Mouse (Mus musculus) stomach, embryonic 14.5 days (tissue): ENCODE measurements at regions not wholly inside any gene's neighbourhood (a gene's known extent, or its start where the extent isn't known, plus 50 kb on each side); places are given as distances from the start of the nearest gene placed in this dataset.

Experiments used
- ATAC-seq: fragments of 200-750 bp; cut with Nextera tagmentation; 2 replicates; pipeline ENCODE4 v1.8.0; 2017; ENCODE audit warnings: low read depth, moderate TSS enrichment; ENCODE audit not compliant: insufficient number of reproducible peaks, insufficient read depth, low FRiP score
- H3K27ac ChIP-seq: fragments of 300-500 bp; sonication (generic); 2 replicates; pipeline ENCODE4 v1.5.1; 2014; ENCODE audit warnings: mild to moderate bottlenecking, low read length, moderate library complexity, mixed read lengths
- H3K27me3 ChIP-seq: fragments of 300-500 bp; sonication (generic); 2 replicates; pipeline ENCODE4 v1.6.1; 2014; ENCODE audit warnings: low read length, control low read depth, mixed read lengths; ENCODE audit not compliant: control insufficient read depth, insufficient read depth
- H3K36me3 ChIP-seq: fragments of 300-500 bp; sonication (generic); 2 replicates; pipeline ENCODE4 v1.6.1; 2014; ENCODE audit warnings: mild to moderate bottlenecking, control low read depth, low read length, moderate library complexity, mixed read lengths; ENCODE audit not compliant: control insufficient read depth, insufficient read depth
- H3K4me1 ChIP-seq: fragments of 300-500 bp; sonication (generic); 2 replicates; pipeline ENCODE4 v1.6.1; 2014; ENCODE audit warnings: low read length, control low read depth, mixed read lengths; ENCODE audit not compliant: control insufficient read depth, insufficient read depth
- H3K4me2 ChIP-seq: fragments of 300-500 bp; sonication (generic); replicated peaks from 2 replicates; pipeline ENCODE4 v1.6.1; 2014; ENCODE audit warnings: low read depth, low read length, control low read depth
- H3K4me3 ChIP-seq: fragments of 300-500 bp; sonication (generic); 2 replicates; pipeline ENCODE4 v1.5.1; 2014; ENCODE audit warnings: low read depth, low read length, control low read depth
- H3K9ac ChIP-seq: fragments of 300-500 bp; sonication (generic); replicated peaks from 2 replicates; pipeline ENCODE4 v1.6.1; 2014; ENCODE audit warnings: low read depth, mild to moderate bottlenecking, control low read depth, low read length, moderate library complexity, mixed read lengths
- H3K9me3 ChIP-seq: fragments of 300-500 bp; sonication (generic); 2 replicates; pipeline ENCODE4 v1.6.1; 2016; ENCODE audit warnings: low read depth, low read length, control low read depth; ENCODE audit not compliant: control insufficient read depth
- WGBS: fragments of 180-500 bp; shearing (Covaris S2); extraction: QIAGEN DNeasy Blood & Tissue Kit; methylation state at CpG from one replicate; pipeline ENCODE4 v1.1.7; 2014; 5-methylcytosine and 5-hydroxymethylcytosine counted together

DNA sequence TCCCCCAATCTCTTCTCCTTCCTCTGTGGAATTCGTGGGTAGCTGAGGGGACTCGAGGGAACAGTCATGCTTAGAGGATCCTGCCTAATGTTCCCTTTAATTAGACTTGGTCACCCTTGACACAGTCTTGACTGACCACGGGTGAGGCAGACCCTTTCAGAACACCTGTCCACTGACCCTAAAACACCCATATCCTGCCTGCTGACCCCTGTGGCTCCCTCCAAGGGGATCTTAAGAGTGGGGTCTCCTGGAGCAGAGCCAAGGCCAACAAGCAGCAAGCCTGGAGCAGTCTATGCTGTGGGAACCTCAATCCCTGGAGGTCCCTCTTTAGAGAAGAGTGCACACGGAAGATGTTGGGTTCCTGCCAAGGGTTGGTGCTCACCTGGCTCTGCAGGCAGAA, 89.5 kb downstream of the 1810010D01Rik start:
- H3K27me3 ChIP-seq: no peaks in the 10 kb centered on the region
- no peaks in the 10 kb centered on the region for H3K4me1 ChIP-seq
- no peaks in the 10 kb centered on the region for H3K9me3 ChIP-seq
- H3K27ac ChIP-seq: no peak overlapping the region
- ATAC-seq: no peak
- H3K9ac ChIP-seq: no peak overlapping the region
- H3K4me3 ChIP-seq: no peak overlapping the region
- no peak overlapping the region for H3K4me2 ChIP-seq
- WGBS: 65% methylated on average over 4 of the region's 4 CpGs
- H3K36me3 ChIP-seq: no peaks in the 10 kb centered on the region

DNA sequence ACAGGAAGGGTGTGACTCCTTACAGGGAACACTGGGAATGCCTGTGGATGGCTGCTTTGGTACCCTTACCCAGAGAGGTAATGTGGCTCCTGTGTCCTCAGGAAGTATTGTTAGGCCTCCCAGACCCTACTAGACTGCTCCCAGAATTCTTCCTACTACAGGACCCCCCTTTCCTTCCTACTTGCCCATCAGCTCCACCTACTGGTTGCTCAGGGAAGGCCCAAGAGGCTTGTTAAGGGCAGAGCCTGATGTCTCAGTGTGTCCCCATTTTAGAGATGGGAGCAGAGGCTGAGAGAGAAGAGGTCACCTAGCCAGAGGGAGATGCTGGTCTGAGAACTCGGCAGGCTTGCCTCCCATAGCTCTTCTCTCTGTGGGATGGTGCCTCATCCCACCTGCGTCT, 93.3 kb downstream of the 1810010D01Rik start:
- H3K27ac ChIP-seq: no peak overlapping the region
- H3K36me3 ChIP-seq: no peaks in the 10 kb centered on the region
- WGBS: 76% methylated on average over 2 of the region's 2 CpGs
- H3K9me3 ChIP-seq: no peaks in the 10 kb centered on the region
- peaks cover 11% of the 10 kb centered on the region for H3K4me1 ChIP-seq
- no peaks in the 10 kb centered on the region for H3K27me3 ChIP-seq
- ATAC-seq: no peak
- no peak overlapping the region for H3K4me2 ChIP-seq
- H3K9ac ChIP-seq: no peak overlapping the region
- H3K4me3 ChIP-seq: no peak overlapping the region

DNA sequence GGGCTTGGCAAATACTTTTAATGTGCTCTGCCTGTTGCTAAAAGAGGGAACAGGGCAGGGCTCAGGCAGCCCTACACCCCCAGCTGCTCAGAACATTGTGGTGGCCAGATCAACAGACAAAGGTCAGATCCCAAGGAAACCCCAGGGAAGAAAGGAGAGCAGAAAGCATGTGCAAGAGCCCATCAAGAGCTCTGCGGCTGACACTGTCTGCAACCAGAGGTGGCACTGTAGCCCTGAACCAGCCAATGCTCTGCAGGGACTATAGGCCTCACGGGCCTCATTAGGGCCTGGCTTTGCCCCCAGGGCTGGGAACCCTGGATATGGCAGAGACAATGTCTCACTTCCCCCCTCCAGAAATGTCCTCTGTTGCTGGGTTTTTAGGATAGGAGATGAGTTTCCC, 93.8 kb downstream of the 1810010D01Rik start:
- Histone ChIP-seq H3K27me3 (no peaks in the 10 kb centered on the region), H3K27ac (no peak overlapping the region), H3K9me3 (no peaks in the 10 kb centered on the region), H3K36me3 (no peaks in the 10 kb centered on the region), H3K9ac (no peak overlapping the region), H3K4me1 (peaks cover 11% of the 10 kb centered on the region), H3K4me3 (no peak overlapping the region), H3K4me2 (no peak overlapping the region)
- no peak for ATAC-seq
- WGBS: 54% methylated on average over 2 of the region's 2 CpGs

DNA sequence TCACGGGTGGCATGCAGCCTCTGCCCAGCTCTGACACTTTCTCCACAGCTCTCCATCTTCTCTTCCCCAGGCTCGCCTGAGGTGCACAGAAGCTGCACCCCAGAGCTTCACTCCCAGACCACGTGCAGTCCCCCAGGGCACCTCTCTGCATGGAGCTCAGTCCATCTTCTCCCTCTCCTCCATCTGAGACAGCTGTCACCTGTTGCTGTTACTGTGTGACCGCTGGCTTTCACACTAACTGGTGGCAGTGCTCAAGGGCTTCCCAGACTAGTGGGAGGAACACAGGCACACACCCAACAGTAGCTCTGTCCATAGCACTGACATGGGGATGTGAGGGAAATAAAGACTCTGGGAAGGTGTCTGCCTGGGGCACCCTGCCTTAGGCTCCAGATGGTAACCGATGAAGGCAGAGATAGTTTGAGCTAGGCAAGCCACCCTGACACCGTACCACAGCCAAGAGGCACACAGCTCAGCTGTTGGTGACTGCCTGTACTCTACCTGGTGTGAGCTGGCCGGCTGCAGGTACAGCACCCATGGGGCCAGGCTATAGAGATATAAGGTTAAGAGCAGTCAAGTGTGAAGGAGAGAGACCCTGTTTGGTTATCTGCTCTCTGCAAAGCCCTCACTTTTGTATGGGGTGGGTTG, 94.9 kb downstream of the 1810010D01Rik start:
- no peak overlapping the region for H3K9ac ChIP-seq
- H3K4me1 ChIP-seq: peaks cover 11% of the 10 kb centered on the region
- no peaks in the 10 kb centered on the region for H3K27me3 ChIP-seq
- H3K27ac ChIP-seq: no peak overlapping the region
- H3K36me3 ChIP-seq: no peaks in the 10 kb centered on the region
- WGBS: 70% methylated on average over 7 of the region's 7 CpGs
- H3K4me2 ChIP-seq: no peak overlapping the region
- no peak overlapping the region for H3K4me3 ChIP-seq
- H3K9me3 ChIP-seq: no peaks in the 10 kb centered on the region
- ATAC-seq: no peak

DNA sequence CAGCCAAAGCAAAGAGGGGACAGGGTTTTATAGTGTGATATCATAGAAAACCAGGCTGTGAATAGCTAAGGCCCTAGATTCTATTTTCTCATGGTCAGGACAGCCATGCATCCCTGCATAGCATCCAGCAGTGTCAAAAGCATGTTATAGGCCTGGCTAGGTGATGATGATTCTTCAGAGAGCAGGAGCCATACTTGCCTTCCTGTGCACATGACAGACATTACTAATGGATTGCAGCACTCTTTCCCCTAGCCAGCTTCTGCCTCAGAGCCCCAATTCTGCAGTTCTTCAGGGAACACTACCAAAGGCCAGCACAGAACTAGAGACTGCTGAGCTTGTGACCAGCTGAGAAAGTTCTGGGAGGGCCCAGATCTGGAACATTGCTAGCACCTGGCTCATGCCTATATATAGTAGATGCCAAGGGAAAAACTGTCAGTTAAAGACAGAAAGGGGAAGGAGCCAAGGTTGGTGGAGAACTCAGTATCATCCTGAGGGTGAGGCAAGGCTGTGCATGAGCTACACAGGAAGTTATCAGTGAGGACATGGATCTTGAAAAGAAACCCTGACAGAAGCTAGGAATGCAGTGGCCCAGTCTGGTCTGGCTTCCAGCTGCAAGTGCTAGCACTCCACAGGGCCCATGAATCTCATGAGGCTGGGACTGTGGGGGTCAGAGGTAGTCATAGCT, 95.6 kb downstream of the 1810010D01Rik start:
- H3K36me3 ChIP-seq: no peaks in the 10 kb centered on the region
- peaks cover 11% of the 10 kb centered on the region for H3K4me1 ChIP-seq
- no peak overlapping the region for H3K4me2 ChIP-seq
- H3K27me3 ChIP-seq: no peaks in the 10 kb centered on the region
- ATAC-seq: no peak
- H3K9ac ChIP-seq: no peak overlapping the region
- peak overlapping the region; percentile 80; the same call in 1 of the 2 replicates for H3K27ac ChIP-seq
- no peak overlapping the region for H3K4me3 ChIP-seq
- H3K9me3 ChIP-seq: no peaks in the 10 kb centered on the region

DNA sequence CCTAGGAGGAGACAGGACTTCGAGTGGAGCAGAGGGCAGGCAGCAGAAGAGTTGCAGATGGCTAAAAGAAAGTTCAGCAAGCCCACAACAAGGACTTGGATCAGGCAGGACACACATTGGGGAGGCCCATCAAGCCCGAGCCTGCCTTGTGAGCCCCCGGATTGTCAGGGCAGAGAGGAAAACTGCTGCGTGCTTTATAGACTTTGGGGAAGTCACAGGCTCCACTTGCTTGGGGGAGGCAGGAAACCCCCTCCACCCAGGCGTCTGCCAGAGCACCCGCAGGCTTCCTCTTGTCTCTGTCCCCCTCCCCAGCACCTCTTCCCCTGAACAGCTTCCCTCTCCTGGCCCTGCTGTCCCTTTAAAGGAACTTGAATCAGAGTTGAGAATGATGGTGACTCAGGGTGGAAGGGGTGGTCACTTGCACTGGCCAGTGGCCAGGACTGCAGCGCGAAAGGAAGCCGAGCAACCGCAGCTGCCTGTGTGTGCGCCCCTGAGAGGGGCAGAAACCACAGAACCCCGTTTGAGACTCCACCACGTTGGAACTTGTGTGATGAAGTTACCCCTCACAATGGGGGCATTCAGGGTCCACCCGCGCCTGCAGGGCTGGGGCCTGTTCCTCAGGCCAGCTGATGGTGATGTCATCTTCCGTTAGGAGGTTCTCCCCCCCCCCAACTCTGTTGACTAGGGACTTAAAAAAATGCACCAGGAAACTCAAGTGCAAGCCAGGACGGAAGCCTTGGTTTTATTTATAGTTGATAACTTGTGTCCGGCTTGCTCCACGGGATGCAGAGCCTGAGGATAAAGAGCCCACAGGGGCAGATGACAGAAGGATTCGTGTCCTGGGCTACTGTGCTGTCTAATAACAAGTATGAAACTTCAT, 96.4 kb downstream of the 1810010D01Rik start:
- Histone ChIP-seq H3K4me2 (peak overlapping the region; percentile 28), H3K9ac (no peak overlapping the region), H3K36me3 (no peaks in the 10 kb centered on the region), H3K4me3 (no peak overlapping the region), H3K9me3 (no peaks in the 10 kb centered on the region), H3K4me1 (peaks cover 11% of the 10 kb centered on the region), H3K27me3 (no peaks in the 10 kb centered on the region), H3K27ac (peak overlapping the region; percentile 80)
- 26% methylated on average over 20 of the region's 20 CpGs for WGBS
- ATAC-seq: peak; percentile 62; the same call in 1 of the 2 replicates

DNA sequence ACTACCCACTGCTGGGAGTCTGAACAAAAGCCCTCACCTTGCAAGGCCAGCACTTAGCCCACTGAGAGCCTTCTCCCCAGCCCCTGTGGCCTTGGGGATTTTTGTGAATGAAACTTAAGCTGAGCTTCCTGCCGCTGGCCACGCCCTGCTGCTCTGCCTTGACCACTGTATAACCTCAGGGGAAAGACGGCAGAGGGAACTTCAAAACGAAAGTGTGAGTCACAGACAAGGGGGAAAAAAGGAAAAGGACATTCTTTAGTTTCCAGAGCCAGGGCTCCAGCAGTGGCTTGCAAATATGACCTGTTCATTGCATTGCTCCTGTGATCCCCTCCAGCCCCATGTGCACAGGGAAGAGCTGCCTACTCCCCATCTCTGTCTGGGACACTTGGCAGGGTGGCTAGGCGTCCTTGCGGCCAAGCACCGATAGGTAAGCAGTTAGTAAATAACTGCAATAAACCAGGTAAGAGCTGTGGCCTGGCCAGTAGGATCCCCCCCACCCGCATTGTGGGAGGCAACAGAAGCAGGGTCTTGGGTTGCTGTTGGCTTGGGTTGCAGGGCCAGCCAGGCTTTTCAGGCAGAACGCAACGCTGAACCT, 97.2 kb downstream of the 1810010D01Rik start:
- Histone ChIP-seq H3K9ac (no peak overlapping the region), H3K4me3 (no peak overlapping the region), H3K36me3 (no peaks in the 10 kb centered on the region), H3K27me3 (no peaks in the 10 kb centered on the region), H3K4me2 (peak overlapping the region; percentile 28; the same call in 1 of the 2 replicates), H3K27ac (peak overlapping the region; percentile 80), H3K4me1 (peaks cover 11% of the 10 kb centered on the region), H3K9me3 (no peaks in the 10 kb centered on the region)
- ATAC-seq: 0 out of 2 replicates have a peak, but pooled peaks have one; percentile 24
- 23% methylated on average over 10 of the region's 10 CpGs for WGBS

DNA sequence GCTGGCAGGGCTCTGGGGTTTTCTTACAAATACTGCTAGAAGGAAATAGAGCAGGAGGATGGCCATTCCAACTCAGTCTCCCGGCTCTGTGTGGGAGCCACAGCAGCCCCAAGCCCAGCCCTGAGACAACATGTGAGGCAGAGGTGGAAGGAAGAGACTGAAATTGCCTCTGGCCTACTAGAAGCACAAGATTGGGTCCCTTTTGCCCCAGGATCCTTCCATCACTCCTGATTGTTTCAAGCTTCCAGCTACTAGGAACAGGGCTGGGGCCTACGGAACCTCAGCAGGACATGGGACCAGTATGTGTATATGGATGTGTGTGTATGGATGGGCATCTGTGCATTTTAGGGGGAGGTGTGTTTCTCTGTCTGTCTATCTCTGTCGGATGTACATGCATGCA, 97.9 kb downstream of the 1810010D01Rik start:
- Histone ChIP-seq H3K4me3 (no peak overlapping the region), H3K4me1 (peaks cover 11% of the 10 kb centered on the region), H3K27ac (peak overlapping the region; percentile 80; the same call in 1 of the 2 replicates), H3K9ac (no peak overlapping the region), H3K9me3 (no peaks in the 10 kb centered on the region), H3K4me2 (no peak overlapping the region), H3K36me3 (no peaks in the 10 kb centered on the region), H3K27me3 (no peaks in the 10 kb centered on the region)
- no peak for ATAC-seq
- 79% methylated on average over 3 of the region's 3 CpGs for WGBS
